In the genomic region with DNA sequence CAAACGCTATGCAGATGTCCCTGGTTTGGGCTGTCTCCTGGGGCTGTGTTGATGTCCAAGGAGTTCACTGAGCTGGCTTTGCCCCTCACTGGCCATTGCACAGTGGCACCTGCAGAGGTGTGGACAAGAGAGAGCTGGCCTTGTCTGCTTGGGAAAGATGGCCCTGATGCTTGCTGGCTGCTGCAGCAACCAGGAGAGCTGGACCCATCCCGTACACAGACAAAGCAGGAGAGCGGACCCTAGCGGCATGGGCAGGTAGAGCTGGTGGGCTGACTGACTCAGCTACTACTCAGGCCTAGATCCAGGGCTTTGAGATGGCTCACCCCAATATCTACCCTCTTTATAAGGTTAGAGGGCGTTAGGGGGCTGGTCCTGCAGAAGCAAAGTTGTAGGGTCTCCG, we compare ENCODE assay signal across 12 mouse cellular contexts.
DNase-seq lines count a peak whose midpoint lies in the region; ATAC-seq and TF ChIP-seq lines count a peak whose summit lies in the region.
"Had no signal": no experiment of that assay in that cellular context is flagged by ENCODE, and none has a peak within 500 bp of the region (broad histone marks: within the 10 kb centered on the region; RNA-seq: fewer than 3 reads in every experiment).

No protein-coding gene starts in this region.

- TF ChIP-seq CTCF in kidney, postnatal 0 days (IDR thresholded peaks at IDR 0.05; ENCODE audit: low read depth): 0 out of 2 replicates have a peak, but pooled peaks have one; percentile 19
- peak; percentile 25 for TF ChIP-seq CTCF in ES-Bruce4 (IDR thresholded peaks at IDR 0.05; ENCODE audit: low read depth, low read length)
- TF ChIP-seq CTCF in cortical plate, adult 2 months (IDR thresholded peaks at IDR 0.05; ENCODE audit: extremely low read depth, insufficient read depth, low read length): 0 out of 2 replicates have a peak, but pooled peaks have one; percentile 7

- 79% methylated on average over 6 of the region's 6 CpGs for WGBS in kidney, postnatal 0 days
- 63% methylated on average over 6 of the region's 6 CpGs for WGBS in midbrain, embryonic 15.5 days

- peak; percentile 2 for DNase-seq in kidney, postnatal 0 days (ENCODE audit: low spot score)
- DNase-seq in kidney, postnatal 25 days: no peak
- DNase-seq in ES-CJ7 (ENCODE audit: low read depth, low spot score): peak; percentile 8
- DNase-seq in gastrocnemius, adult 8-10 months (ENCODE audit: low spot score in 2 of 2): no peak
- DNase-seq: cerebellum, adult 18-20 months; lung, adult 2 months; thymus, adult 2 months had no signal

- no peak for ATAC-seq in kidney, postnatal 0 days (replicated peaks; ENCODE audit: low FRiP score, low read depth)
- ATAC-seq in midbrain, embryonic 15.5 days (replicated peaks): no peak
- ATAC-seq: Patski had no signal

- H3K27ac ChIP-seq in kidney, postnatal 0 days: no peak overlapping the region
- H3K27ac ChIP-seq in ES-Bruce4 (ENCODE audit: insufficient read depth, low read length): no peak overlapping the region
- H3K27ac ChIP-seq in cortical plate, adult 2 months (ENCODE audit: insufficient read depth, low read length): no peak overlapping the region
- no peak overlapping the region for H3K27ac ChIP-seq in midbrain, embryonic 15.5 days
- H3K27ac ChIP-seq: limb, embryonic 15.5 days had no signal

- no peak for TF ChIP-seq EP300 in ES-Bruce4 (IDR thresholded peaks at IDR 0.05; ENCODE audit: insufficient read depth, low read depth, low read length)

- no peaks in the 10 kb centered on the region for H3K36me3 ChIP-seq in kidney, postnatal 0 days (ENCODE audit: insufficient read depth, low read length)
- H3K36me3 ChIP-seq in ES-Bruce4 (ENCODE audit: control insufficient read depth, insufficient read depth, low read length, poor library complexity, severe bottlenecking): no peaks in the 10 kb centered on the region
- H3K36me3 ChIP-seq in midbrain, embryonic 15.5 days (replicated peaks): no peaks in the 10 kb centered on the region
- H3K36me3 ChIP-seq: limb, embryonic 15.5 days had no signal

- no peaks in the 10 kb centered on the region for H3K27me3 ChIP-seq in kidney, postnatal 0 days (ENCODE audit: insufficient read depth, low read length)
- no peaks in the 10 kb centered on the region for H3K27me3 ChIP-seq in ES-Bruce4 (ENCODE audit: control insufficient read depth, insufficient read depth, low read length, poor library complexity, severe bottlenecking)
- H3K27me3 ChIP-seq in midbrain, embryonic 15.5 days (replicated peaks): no peaks in the 10 kb centered on the region
- H3K27me3 ChIP-seq: limb, embryonic 15.5 days; Patski had no signal

- no peaks in the 10 kb centered on the region for H3K4me1 ChIP-seq in kidney, postnatal 0 days (replicated peaks; ENCODE audit: insufficient read depth, low read length)
- H3K4me1 ChIP-seq in ES-Bruce4 (ENCODE audit: control insufficient read depth, insufficient read depth, low read length): no peaks in the 10 kb centered on the region
- H3K4me1 ChIP-seq in cortical plate, adult 2 months (ENCODE audit: control insufficient read depth, insufficient read depth, low read length): no peaks in the 10 kb centered on the region
- no peaks in the 10 kb centered on the region for H3K4me1 ChIP-seq in midbrain, embryonic 15.5 days
- H3K4me1 ChIP-seq: limb, embryonic 15.5 days had no signal

- no peaks in the 10 kb centered on the region for H3K9me3 ChIP-seq in kidney, postnatal 0 days (replicated peaks; ENCODE audit: low read length)
- H3K9me3 ChIP-seq in ES-Bruce4 (replicated peaks; ENCODE audit: control insufficient read depth, insufficient read depth, low read length, poor library complexity, severe bottlenecking): peaks cover 18% of the 10 kb centered on the region
- no peaks in the 10 kb centered on the region for H3K9me3 ChIP-seq in midbrain, embryonic 15.5 days
- H3K9me3 ChIP-seq: limb, embryonic 15.5 days had no signal

- TF ChIP-seq POLR2A in ES-Bruce4 (IDR thresholded peaks at IDR 0.05; ENCODE audit: insufficient read depth, low read length): no peak
- TF ChIP-seq POLR2A in cortical plate, adult 2 months (IDR thresholded peaks at IDR 0.05; ENCODE audit: extremely low read depth, insufficient read depth, low read length): no peak

- H3K4me2 ChIP-seq in kidney, postnatal 0 days (ENCODE audit: low read length): no peak overlapping the region
- no peak overlapping the region for H3K4me2 ChIP-seq in midbrain, embryonic 15.5 days
- H3K4me2 ChIP-seq: limb, embryonic 15.5 days had no signal

- H3K9ac ChIP-seq in kidney, postnatal 0 days (ENCODE audit: low read depth, low read length): no peak overlapping the region
- H3K9ac ChIP-seq in ES-Bruce4 (ENCODE audit: low read depth, poor library complexity, severe bottlenecking): no peak overlapping the region
- H3K9ac ChIP-seq in midbrain, embryonic 15.5 days: no peak overlapping the region
- H3K9ac ChIP-seq: limb, embryonic 15.5 days had no signal

- no peak overlapping the region for H3K4me3 ChIP-seq in kidney, postnatal 0 days (replicated peaks; ENCODE audit: low read depth, low read length)
- H3K4me3 ChIP-seq in ES-Bruce4 (ENCODE audit: low read depth, low read length): no peak overlapping the region
- H3K4me3 ChIP-seq in cortical plate, adult 2 months (ENCODE audit: insufficient read depth, low read length): no peak overlapping the region
- H3K4me3 ChIP-seq in midbrain, embryonic 15.5 days: no peak overlapping the region
- H3K4me3 ChIP-seq: limb, embryonic 15.5 days had no signal

Comparison
In these comparisons a context has a peak if more than half of its experiments do, and no peak if none do; other contexts are left out.
1. DNase-seq: peak in kidney, postnatal 0 days (single experiment) and ES-CJ7 (single experiment); none in kidney, postnatal 25 days (0 of 2) and gastrocnemius, adult 8-10 months (0 of 2).
2. Peak in every context shown above with its lines, with median percentiles within 50 percentile points of each other: CTCF ChIP-seq.